Mouse (Mus musculus): ENCODE data around the gene Arf1. TPM values are rescaled to one million over a fixed set of nuclear protein-coding genes. Genes with fewer than 3 reads are reported as not detected.
A peak's percentile ranks its signal among the peaks of the same experiment; 100 is the strongest.

Gene Arf1
- total and polyA plus RNA-seq, 3 experiments = 541 to 617 TPM; not detected in 1

DNA sequence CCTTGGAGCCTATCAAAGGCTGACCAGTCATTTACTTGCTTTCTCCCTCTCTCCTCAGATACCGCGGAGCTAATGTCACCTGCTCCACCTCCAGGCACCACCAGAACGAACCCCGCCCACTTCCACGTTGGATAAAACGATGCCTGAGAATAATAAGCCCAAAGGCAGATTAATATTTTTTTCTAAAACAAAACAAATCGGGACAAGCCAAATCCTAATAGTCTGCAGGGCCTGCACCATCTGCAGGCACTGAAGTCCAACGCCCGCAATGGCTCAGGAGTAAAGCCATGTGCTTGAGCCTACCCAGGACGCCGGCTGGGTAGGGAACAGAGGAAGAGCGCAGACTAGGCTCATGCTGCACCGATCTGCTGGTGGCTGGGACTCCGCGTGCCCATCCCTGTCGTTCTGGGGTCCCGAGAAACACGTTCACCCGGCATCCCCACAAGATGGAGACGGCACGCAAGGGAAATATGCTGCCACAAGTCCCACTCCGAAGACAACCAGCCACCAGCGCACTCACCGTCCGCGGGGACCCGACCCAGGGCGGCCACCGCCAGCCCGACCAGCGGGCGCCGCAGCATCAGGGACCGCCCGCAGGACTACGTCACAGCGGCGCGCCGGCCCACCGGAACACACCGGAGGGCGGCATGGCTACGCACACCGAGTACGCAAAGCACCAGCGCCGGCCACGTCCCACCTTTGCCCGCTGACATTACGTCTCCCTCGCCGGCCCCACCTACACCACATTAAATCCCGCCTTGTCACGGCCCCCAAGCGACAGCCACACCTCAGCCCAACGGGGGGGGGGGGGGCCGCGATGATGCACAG, 36.6 kb downstream of the Arf1 start (continued):
- no peak for TF ChIP-seq CHD2 (IDR thresholded peaks at IDR 0.05; ENCODE audit: low read length)
- TF ChIP-seq SMC3 (IDR thresholded peaks at IDR 0.05; ENCODE audit: low read depth, low read length) = no peak
- TF ChIP-seq CHD1 (IDR thresholded peaks at IDR 0.05; ENCODE audit: low read depth, low read length) = 0 out of 2 replicates have a peak, but pooled peaks have one; percentile 72
- TF ChIP-seq MAFK (IDR thresholded peaks at IDR 0.05; ENCODE audit: borderline replicate concordance, low read depth, low read length) = no peak
- TF ChIP-seq MAX (IDR thresholded peaks at IDR 0.05; ENCODE audit: low read length) = peak; percentile 75

DNA sequence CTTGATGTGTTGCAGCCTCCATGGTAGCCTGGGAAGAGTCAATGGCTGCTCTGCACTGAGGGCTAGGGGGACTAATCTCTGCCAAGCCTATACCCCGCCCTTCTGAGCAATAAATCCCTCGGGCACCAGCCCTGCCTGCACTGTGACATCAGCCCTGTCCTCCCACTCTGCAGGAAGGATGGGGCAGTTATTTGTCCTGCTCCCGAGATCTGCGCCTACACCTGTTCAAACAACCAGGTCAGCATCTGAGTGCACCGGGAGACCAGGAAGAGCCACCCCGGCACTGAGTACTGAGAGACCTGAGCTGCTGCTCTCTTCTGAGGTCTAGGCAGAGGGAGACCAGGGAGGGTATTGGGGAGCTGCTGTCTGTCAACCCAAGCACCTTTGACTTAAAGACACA, 40.4 kb downstream of the Arf1 start:
- Histone ChIP-seq H3K9ac (ENCODE audit: control insufficient read depth, low read depth, low read length, poor library complexity, severe bottlenecking) (no peak overlapping the region), H3K27me3 (ENCODE audit: control insufficient read depth in 1 of 2, insufficient read depth in 2 of 2, low read length in 2 of 2) (no peaks in the 10 kb centered on the region), H3K27ac (ENCODE audit: control insufficient read depth, low read depth, low read length) (no peak overlapping the region), H3K4me1 (ENCODE audit: control insufficient read depth in 1 of 2, insufficient read depth in 2 of 2, low read length in 2 of 2) (peaks cover 3 to 16% of the 10 kb centered on the region in 2 experiments; a peak in 3 of 4 replicates), H3K36me3 (ENCODE audit: control insufficient read depth in 1 of 2, insufficient read depth in 2 of 2, low read length in 2 of 2) (peaks cover 3 to 8% of the 10 kb centered on the region in 2 experiments; a peak in 3 of 4 replicates), H3K4me3 (ENCODE audit: control insufficient read depth in 1 of 2, insufficient read depth in 1 of 2, low read depth in 2 of 2, low read length in 2 of 2) (no peak overlapping the region), H3K9me3 (replicated peaks; ENCODE audit: insufficient read depth, low read length) (no peaks in the 10 kb centered on the region), H3K79me2 (ENCODE audit: control insufficient read depth, insufficient read depth, low read length, poor library complexity) (peaks cover 23% of the 10 kb centered on the region)
- no peak for TF ChIP-seq POLR2A (IDR thresholded peaks at IDR 0.05; ENCODE audit: control insufficient read depth in 1 of 2, insufficient read depth in 1 of 2, low read depth in 1 of 2, low read length in 2 of 2, poor library complexity in 1 of 2)
- no peak for TF ChIP-seq ZMIZ1 (IDR thresholded peaks at IDR 0.05; ENCODE audit: low read depth, low read length)
- TF ChIP-seq ZNF384 (IDR thresholded peaks at IDR 0.05; ENCODE audit: low read depth, low read length) = no peak
- TF ChIP-seq USF2 (IDR thresholded peaks at IDR 0.05; ENCODE audit: borderline replicate concordance in 1 of 2, insufficient read depth in 1 of 2, low read depth in 1 of 2, low read length in 2 of 2) = no peak
- no peak for TF ChIP-seq MXI1 (IDR thresholded peaks at IDR 0.05; ENCODE audit: low read depth, low read length)
- TF ChIP-seq NRF1 (IDR thresholded peaks at IDR 0.05; ENCODE audit: insufficient read depth, low read depth, low read length, poor library complexity, severe bottlenecking) = no peak
- no peak for TF ChIP-seq MAFK (IDR thresholded peaks at IDR 0.05; ENCODE audit: borderline replicate concordance, low read depth, low read length)
- no peak for DNase-seq (ENCODE audit: low read depth, low spot score)

GRCm38 (mm10) chr11:59185490-59185889, 42.6 kb downstream of the Arf1 start:
- peaks cover 3 to 15% of the 10 kb centered on the region in 2 experiments; a peak in 3 of 4 replicates for H3K4me1 ChIP-seq (ENCODE audit: control insufficient read depth in 1 of 2, insufficient read depth in 2 of 2, low read length in 2 of 2)
- H3K4me3 ChIP-seq (ENCODE audit: control insufficient read depth in 1 of 2, insufficient read depth in 1 of 2, low read depth in 2 of 2, low read length in 2 of 2) = no peak overlapping the region
- no peak overlapping the region for H3K9ac ChIP-seq (ENCODE audit: control insufficient read depth, low read depth, low read length, poor library complexity, severe bottlenecking)
- TF ChIP-seq TCF12 (IDR thresholded peaks at IDR 0.05; ENCODE audit: low read depth, low read length) (no peak), USF2 (IDR thresholded peaks at IDR 0.05; ENCODE audit: borderline replicate concordance in 1 of 2, insufficient read depth in 1 of 2, low read depth in 1 of 2, low read length in 2 of 2) (no peak), BHLHE40 (IDR thresholded peaks at IDR 0.05; ENCODE audit: borderline replicate concordance, low read depth, low read length) (no peak), JUND (IDR thresholded peaks at IDR 0.05; ENCODE audit: low read depth, low read length) (no peak)
- no peaks in the 10 kb centered on the region for H3K27me3 ChIP-seq (ENCODE audit: control insufficient read depth in 1 of 2, insufficient read depth in 2 of 2, low read length in 2 of 2)
- DNase-seq (ENCODE audit: low read depth, low spot score) = no peak
- no peaks in the 10 kb centered on the region for H3K9me3 ChIP-seq (replicated peaks; ENCODE audit: insufficient read depth, low read length)
- peaks cover 3 to 8% of the 10 kb centered on the region in 2 experiments; a peak in 3 of 4 replicates for H3K36me3 ChIP-seq (ENCODE audit: control insufficient read depth in 1 of 2, insufficient read depth in 2 of 2, low read length in 2 of 2)
- peaks cover 14% of the 10 kb centered on the region for H3K79me2 ChIP-seq (ENCODE audit: control insufficient read depth, insufficient read depth, low read length, poor library complexity)
- no peak overlapping the region for H3K27ac ChIP-seq (ENCODE audit: control insufficient read depth, low read depth, low read length)

All from MEL (cell line).